Mouse (Mus musculus): Measurements from ENCODE around the gene Nup107. TPM values are rescaled to one million over a fixed set of nuclear protein-coding genes. Genes with fewer than 3 reads are reported as not detected.
"Not testable (repeated sequence)": the region's sequence is repeated elsewhere in the genome, so short reads cannot be mapped to it uniquely, and the experiment has no call there.

The Nup107 gene
- total RNA-seq, 2 experiments from 2014 or later = 5.8 to 6.6 TPM

- Histone ChIP-seq H3K27ac (no peak overlapping the region), H3K4me3 (no peak overlapping the region)
- intact Hi-C loops (cut with DNase I) = no loop called here
- TF ChIP-seq CTCF (IDR thresholded peaks at IDR 0.05) = no peak
- no peak for DNase-seq
Measured at GRCm38 (mm10) chr10:117765116-117765894, 27.2 kb downstream of the Nup107 start.

GRCm38 (mm10) chr10:117764598-117764997, 27.9 kb downstream of the Nup107 start:
- DNase-seq = no peak
- intact Hi-C loops (cut with DNase I) = no loop called here
- Histone ChIP-seq H3K27ac (no peak overlapping the region), H3K4me3 (no peak overlapping the region)
- no peak for TF ChIP-seq CTCF (IDR thresholded peaks at IDR 0.05)

GRCm38 (mm10) chr10:117763588-117764190, 28.8 kb downstream of the Nup107 start:
- intact Hi-C loops (cut with DNase I) = no loop called here

GRCm38 (mm10) chr10:117762966-117763365, 29.5 kb downstream of the Nup107 start:
- intact Hi-C loops (cut with DNase I) = no loop called here
- no peak for DNase-seq
- H3K4me3 ChIP-seq = no peak overlapping the region
- H3K27ac ChIP-seq = no peak overlapping the region
- TF ChIP-seq CTCF (IDR thresholded peaks at IDR 0.05) = no peak

More at GRCm38 (mm10) chr10:117763588-117764190, 28.8 kb downstream of the Nup107 start:
- no peak for DNase-seq
- no peak overlapping the region for H3K27ac ChIP-seq
- H3K4me3 ChIP-seq = no peak overlapping the region
- no peak for TF ChIP-seq CTCF (IDR thresholded peaks at IDR 0.05)

GRCm38 (mm10) chr10:117762281-117762830, 30.1 kb downstream of the Nup107 start:
- H3K4me3 ChIP-seq = no peak overlapping the region
- no peak for TF ChIP-seq CTCF (IDR thresholded peaks at IDR 0.05)
- DNase-seq = no peak
- H3K27ac ChIP-seq = no peak overlapping the region
- intact Hi-C loops (cut with DNase I) = no loop called here

- no peak for TF ChIP-seq CTCF (IDR thresholded peaks at IDR 0.05)
- intact Hi-C loops (cut with DNase I) = no loop called here
- DNase-seq = no peak
- no peak overlapping the region for H3K27ac ChIP-seq
- no peak overlapping the region for H3K4me3 ChIP-seq
Measured at GRCm38 (mm10) chr10:117761551-117761950, 31.0 kb downstream of the Nup107 start.

GRCm38 (mm10) chr10:117760831-117761335, 31.6 kb downstream of the Nup107 start:
- no peak overlapping the region for H3K27ac ChIP-seq
- intact Hi-C loops (cut with DNase I) = no loop called here
- no peak overlapping the region for H3K4me3 ChIP-seq
- no peak for DNase-seq
- TF ChIP-seq CTCF (IDR thresholded peaks at IDR 0.05) = no peak

- TF ChIP-seq CTCF (IDR thresholded peaks at IDR 0.05) = no peak
- Histone ChIP-seq H3K27ac (no peak overlapping the region), H3K4me3 (no peak overlapping the region)
- intact Hi-C loops (cut with DNase I) = no loop called here
- no peak for DNase-seq
Measured at GRCm38 (mm10) chr10:117759844-117760630, 32.5 kb downstream of the Nup107 start.

- no peak overlapping the region for H3K4me3 ChIP-seq
- H3K27ac ChIP-seq = no peak overlapping the region
- intact Hi-C loops (cut with DNase I) = no loop called here
- no peak for DNase-seq
- no peak for TF ChIP-seq CTCF (IDR thresholded peaks at IDR 0.05)
Measured at GRCm38 (mm10) chr10:117758749-117759727, 33.5 kb downstream of the Nup107 start.

GRCm38 (mm10) chr10:117758344-117758743, 34.2 kb downstream of the Nup107 start:
- H3K27ac ChIP-seq; DNase-seq; intact Hi-C loops (cut with DNase I); H3K4me3 ChIP-seq: not testable (repeated sequence)

GRCm38 (mm10) chr10:117757796-117758342, 34.6 kb downstream of the Nup107 start:
- TF ChIP-seq CTCF (IDR thresholded peaks at IDR 0.05) = no peak
- intact Hi-C loops (cut with DNase I) = no loop called here
- no peak for DNase-seq
- H3K4me3 ChIP-seq = no peak overlapping the region
- no peak overlapping the region for H3K27ac ChIP-seq
